Mouse (Mus musculus) megakaryocyte-erythroid progenitor cell, adult 5 weeks (primary cell): ENCODE data around the gene Hacd2. TPM values are rescaled to one million over a fixed set of nuclear protein-coding genes. Genes with fewer than 3 reads are reported as not detected.

Experiments
- polyA plus RNA-seq: library from polyadenylated mRNA; stranded (reverse); fragments of >175 nt; gene quantifications from 2 replicates; pipeline ENCODE4 v1.2.3, GENCODE M21; 2012

The Hacd2 gene
- 59.1 and 64.0 TPM in 2 replicates for polyA plus RNA-seq

DNA sequence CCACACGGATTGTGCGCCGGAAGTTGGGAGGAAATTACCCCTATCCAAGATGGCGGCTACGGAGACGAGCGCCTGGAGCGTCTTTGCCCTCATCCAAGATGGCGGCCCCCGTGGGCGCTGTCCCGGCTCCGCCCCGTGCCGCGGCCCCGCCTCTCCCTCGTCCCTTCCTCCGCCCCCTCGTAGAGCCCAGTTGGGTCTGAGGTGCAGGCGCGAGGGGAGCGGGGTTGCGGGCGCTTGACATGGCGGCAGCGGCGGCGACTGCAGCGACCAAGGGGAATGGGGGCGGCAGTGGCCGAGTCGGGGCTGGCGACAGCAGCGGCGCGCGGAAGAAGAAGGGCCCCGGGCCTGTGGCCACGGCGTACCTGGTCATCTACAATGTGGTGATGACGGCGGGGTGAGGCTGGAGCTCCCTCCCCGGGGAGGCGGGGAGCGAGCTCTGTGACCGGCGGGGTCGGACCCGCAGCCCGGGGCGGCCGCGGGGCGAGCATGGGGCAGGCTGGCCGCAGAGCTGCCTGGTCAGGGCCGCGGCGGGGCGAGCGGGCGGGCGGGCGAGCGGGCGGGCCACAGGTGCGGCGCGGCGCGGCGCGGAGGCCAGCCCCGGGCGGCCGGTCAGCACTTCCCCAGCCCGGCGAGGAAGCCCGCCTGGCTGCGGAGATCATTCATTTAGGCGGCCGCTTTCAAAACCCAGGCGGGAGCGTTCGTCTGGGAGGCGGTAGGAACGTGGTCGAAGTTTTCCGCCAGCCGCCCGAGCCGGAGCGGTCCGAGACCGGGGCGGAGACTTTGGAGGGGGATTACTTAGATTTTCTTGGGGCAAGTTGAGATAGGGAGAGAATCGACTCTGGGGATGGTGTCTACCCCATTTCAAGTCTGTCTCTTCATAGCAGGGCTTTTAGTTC, at the start of gene Hacd2:
Gene Hacd2 (plus strand): TSS at position 187 of the 896 bp plus-strand sequence.

DNA sequence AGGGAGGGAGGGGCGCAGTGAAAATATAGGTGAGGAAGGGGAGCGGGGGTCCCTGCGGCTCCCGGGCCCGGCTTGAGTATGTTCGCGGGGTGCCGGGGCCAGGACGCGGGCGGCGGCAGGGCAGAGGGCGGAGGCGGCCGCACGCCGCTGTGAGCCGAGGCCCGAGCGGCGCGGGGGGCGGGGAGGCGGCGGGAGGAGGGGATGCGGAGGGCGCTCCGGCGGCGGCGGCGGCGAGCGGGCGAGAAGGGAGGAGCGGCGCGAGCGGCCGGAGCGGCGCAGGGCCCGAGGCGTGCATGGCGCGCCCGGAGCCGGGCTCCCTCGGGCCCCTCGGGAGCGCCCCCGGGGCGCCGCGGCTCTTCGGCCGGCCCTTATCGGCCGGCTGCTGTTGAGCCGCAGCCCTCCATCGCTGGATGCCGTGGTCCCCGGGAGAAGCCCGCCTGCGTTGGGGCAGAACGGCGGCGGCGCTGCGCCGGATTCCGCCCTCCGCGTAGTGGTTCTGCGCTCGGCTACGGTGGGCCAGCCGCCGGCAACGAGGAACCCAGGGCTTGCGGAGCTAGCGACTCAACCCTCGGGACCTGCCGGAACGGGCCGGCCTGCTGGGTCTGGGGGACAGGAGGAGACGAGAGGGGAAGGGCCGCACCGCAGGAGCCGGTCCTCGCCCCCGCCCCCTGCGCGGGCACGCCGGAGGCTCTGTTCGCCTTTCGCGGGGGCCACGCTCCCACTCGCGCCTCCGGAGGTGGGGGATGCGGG, 132.6 kb downstream of the Hacd2 start, which contains the start of gene Adcy5:
Gene Adcy5 (plus strand): TSS at position 237 of the 750 bp plus-strand sequence.

Other genes with a start within 250 kb of the Hacd2 start
- 0.02 TPM in 1 of 2 replicates, not detected in the other for gene Adcy5, start 132.4 kb downstream of the Hacd2 start, polyA plus RNA-seq